Mouse (Mus musculus): Measurements from ENCODE around the gene Pias1. TPM values are rescaled to one million over a fixed set of nuclear protein-coding genes. Genes with fewer than 3 reads are reported as not detected.

Gene Pias1
- polyA plus RNA-seq, 1 experiment from 2014 or later, result 74.4 TPM

DNA sequence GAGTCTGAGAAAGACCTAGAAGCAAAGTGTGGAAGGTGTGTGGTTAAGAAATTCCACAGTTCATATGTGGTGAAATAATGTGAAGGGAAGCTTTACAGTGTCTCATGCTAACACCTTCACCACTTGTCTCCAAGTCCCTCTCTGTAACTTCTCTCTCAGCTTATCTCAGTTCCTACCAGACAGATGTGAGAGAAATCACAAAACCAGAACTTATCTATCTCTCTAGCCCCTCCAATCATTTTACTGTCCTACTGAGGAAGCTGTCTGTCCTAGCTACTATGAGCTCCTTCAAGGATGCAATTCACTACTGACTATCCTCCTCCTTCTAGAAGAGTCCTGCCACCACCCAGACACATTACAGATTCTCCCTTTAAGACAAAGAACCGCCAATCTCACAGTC is 70.7 kb downstream of the Pias1 start:
- H3K9me3 ChIP-seq (ENCODE audit: low read depth, low read length), result peaks cover 5% of the 10 kb centered on the region
- no peak for ATAC-seq (ENCODE audit: insufficient read depth)
- H3K27ac ChIP-seq (ENCODE audit: low read depth), result no peak overlapping the region
- H3K4me3 ChIP-seq (ENCODE audit: low read depth, low read length), result no peak overlapping the region
- peaks cover 43% of the 10 kb centered on the region for H3K36me3 ChIP-seq (ENCODE audit: insufficient read depth)
- 94% methylated on average over 1 of the region's 1 CpGs for WGBS
- H3K4me1 ChIP-seq (ENCODE audit: insufficient read depth), result no peaks in the 10 kb centered on the region
- no peaks in the 10 kb centered on the region for H3K27me3 ChIP-seq (ENCODE audit: insufficient read depth, low read length)
- H3K9ac ChIP-seq, result no peak overlapping the region
- DNase-seq, result no peak
- no peak overlapping the region for H3K4me2 ChIP-seq
- no peak for TF ChIP-seq CTCF (IDR thresholded peaks at IDR 0.05; ENCODE audit: low read depth)

DNA sequence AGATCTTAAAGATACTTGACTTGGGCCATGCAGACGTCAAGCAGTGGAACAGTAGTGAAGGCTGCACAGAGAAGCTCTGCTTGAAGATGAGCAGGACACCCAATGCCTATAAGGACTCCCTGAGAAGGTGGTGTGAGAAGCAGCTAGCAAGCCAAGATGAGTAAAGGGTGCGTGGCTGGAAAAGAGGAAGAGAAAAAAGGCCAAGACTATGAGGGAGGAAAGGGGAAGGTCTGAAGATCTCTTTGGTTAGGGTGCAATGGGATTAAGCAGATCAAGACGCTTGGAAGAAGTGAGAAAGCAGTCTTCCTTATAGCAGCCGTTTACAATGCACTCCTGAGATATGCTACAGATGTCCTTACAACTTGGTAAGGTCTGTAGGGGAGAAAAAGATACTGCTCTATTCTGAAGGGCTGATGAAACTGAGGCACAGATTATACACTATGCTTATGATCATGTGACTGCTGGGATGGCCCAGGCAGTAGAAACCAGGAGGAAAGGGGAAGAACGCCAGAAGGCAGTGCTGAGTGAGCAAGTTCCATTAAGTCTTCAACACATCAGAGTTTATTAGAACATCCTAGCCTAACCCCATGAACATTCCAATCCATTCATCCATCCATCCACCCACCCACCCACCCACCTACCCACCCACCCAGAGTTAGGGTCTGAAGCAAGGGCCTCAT is 74.2 kb downstream of the Pias1 start:
- Histone ChIP-seq H3K9ac (no peak overlapping the region), H3K27ac (ENCODE audit: low read depth) (no peak overlapping the region), H3K27me3 (ENCODE audit: insufficient read depth, low read length) (no peaks in the 10 kb centered on the region), H3K9me3 (ENCODE audit: low read depth, low read length) (peaks cover 5% of the 10 kb centered on the region), H3K4me3 (ENCODE audit: low read depth, low read length) (no peak overlapping the region), H3K4me1 (ENCODE audit: insufficient read depth) (no peaks in the 10 kb centered on the region), H3K4me2 (no peak overlapping the region), H3K36me3 (ENCODE audit: insufficient read depth) (peaks cover 48% of the 10 kb centered on the region)
- ATAC-seq (ENCODE audit: insufficient read depth), result no peak
- TF ChIP-seq CTCF (IDR thresholded peaks at IDR 0.05; ENCODE audit: low read depth), result no peak
- 83% methylated on average over 5 of the region's 5 CpGs for WGBS
- DNase-seq, result no peak

DNA sequence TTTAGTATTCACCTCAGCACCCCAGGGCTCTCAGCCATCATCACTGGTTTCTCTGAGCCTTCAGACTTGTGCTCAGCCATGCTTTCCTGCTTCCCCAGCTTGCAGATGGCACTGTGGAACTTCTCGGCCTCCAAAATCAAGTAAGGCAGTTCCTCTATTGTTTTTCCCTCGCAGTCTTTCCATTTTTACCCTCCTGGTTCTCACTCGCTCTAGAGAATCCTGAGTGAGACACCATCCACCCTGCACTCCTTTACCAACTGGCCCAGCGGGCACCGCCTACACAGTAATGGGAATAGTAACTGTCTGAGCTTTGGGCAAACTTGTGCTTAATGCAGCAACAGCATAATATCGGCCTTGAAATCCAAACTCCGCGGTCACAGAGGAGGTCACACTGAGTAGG is 82.7 kb downstream of the Pias1 start:
- Histone ChIP-seq H3K36me3 (ENCODE audit: insufficient read depth) (peaks cover 41% of the 10 kb centered on the region), H3K4me1 (ENCODE audit: insufficient read depth) (no peaks in the 10 kb centered on the region), H3K4me3 (ENCODE audit: low read depth, low read length) (no peak overlapping the region), H3K27me3 (ENCODE audit: insufficient read depth, low read length) (no peaks in the 10 kb centered on the region), H3K9me3 (ENCODE audit: low read depth, low read length) (no peaks in the 10 kb centered on the region), H3K9ac (no peak overlapping the region), H3K4me2 (no peak overlapping the region), H3K27ac (ENCODE audit: low read depth) (no peak overlapping the region)
- WGBS, result 92% methylated on average over 8 of the region's 8 CpGs
- no peak for ATAC-seq (ENCODE audit: insufficient read depth)
- no peak for TF ChIP-seq CTCF (IDR thresholded peaks at IDR 0.05; ENCODE audit: low read depth)
- DNase-seq, result no peak

DNA sequence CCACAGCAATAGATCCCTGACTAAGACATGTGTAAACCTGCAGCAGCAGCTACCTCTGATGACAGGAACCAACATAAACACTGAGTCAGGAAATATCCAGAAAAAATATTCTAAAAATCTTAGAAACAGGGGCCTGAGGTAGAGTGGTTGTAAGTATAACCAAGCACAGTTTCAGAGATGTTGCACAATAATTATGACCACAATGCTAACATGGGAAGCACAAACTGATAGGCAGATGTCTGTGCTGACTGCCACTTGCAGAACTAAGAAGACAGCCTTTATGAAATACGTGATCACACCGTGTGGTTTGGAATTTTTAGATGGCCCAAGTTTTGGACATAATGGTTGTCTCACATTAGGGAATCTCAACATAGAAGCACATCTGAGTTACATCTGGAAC is 83.9 kb downstream of the Pias1 start:
- Histone ChIP-seq H3K27ac (ENCODE audit: low read depth) (no peak overlapping the region), H3K9me3 (ENCODE audit: low read depth, low read length) (no peaks in the 10 kb centered on the region), H3K4me1 (ENCODE audit: insufficient read depth) (no peaks in the 10 kb centered on the region), H3K4me3 (ENCODE audit: low read depth, low read length) (no peak overlapping the region), H3K27me3 (ENCODE audit: insufficient read depth, low read length) (no peaks in the 10 kb centered on the region), H3K9ac (no peak overlapping the region), H3K4me2 (no peak overlapping the region), H3K36me3 (ENCODE audit: insufficient read depth) (peaks cover 36% of the 10 kb centered on the region)
- no peak for ATAC-seq (ENCODE audit: insufficient read depth)
- DNase-seq, result no peak
- no peak for TF ChIP-seq CTCF (IDR thresholded peaks at IDR 0.05; ENCODE audit: low read depth)
- WGBS, result 99% methylated on average over 2 of the region's 2 CpGs

DNA sequence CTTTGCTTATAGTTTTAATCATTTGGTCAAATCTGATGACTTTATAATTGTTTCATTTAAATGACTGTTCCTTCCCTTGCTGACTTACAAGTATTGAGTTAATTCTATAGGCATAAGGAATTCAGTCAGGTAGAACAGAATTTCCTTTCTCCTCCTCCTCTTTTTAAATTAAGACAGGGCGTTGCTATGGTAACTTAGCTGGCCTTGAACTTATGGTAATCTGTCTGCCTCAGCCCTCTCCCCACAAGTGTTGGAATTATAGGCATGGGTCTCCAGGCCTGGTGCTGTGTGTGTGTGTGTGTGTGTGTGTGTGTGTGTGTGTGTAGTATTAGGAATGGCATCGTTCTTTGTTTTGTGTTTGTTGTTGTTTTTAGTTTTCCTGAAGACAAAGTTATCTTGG is 86.0 kb downstream of the Pias1 start:
- DNase-seq, result no peak
- H3K27ac ChIP-seq (ENCODE audit: low read depth), result no peak overlapping the region
- H3K9me3 ChIP-seq (ENCODE audit: low read depth, low read length), result no peaks in the 10 kb centered on the region
- H3K9ac ChIP-seq, result no peak overlapping the region
- H3K4me2 ChIP-seq, result no peak overlapping the region
- peaks cover 41% of the 10 kb centered on the region for H3K36me3 ChIP-seq (ENCODE audit: insufficient read depth)
- no peak for ATAC-seq (ENCODE audit: insufficient read depth)
- WGBS, result 91% methylated on average over 2 of the region's 2 CpGs
- H3K4me1 ChIP-seq (ENCODE audit: insufficient read depth), result no peaks in the 10 kb centered on the region
- no peak for TF ChIP-seq CTCF (IDR thresholded peaks at IDR 0.05; ENCODE audit: low read depth)
- no peaks in the 10 kb centered on the region for H3K27me3 ChIP-seq (ENCODE audit: insufficient read depth, low read length)
- H3K4me3 ChIP-seq (ENCODE audit: low read depth, low read length), result no peak overlapping the region

- DNase-seq, result no peak
- H3K4me1 ChIP-seq (ENCODE audit: insufficient read depth), result no peaks in the 10 kb centered on the region
- no peak overlapping the region for H3K27ac ChIP-seq (ENCODE audit: low read depth)
- H3K4me3 ChIP-seq (ENCODE audit: low read depth, low read length), result no peak overlapping the region
- no peaks in the 10 kb centered on the region for H3K9me3 ChIP-seq (ENCODE audit: low read depth, low read length)
- peaks cover 61% of the 10 kb centered on the region for H3K36me3 ChIP-seq (ENCODE audit: insufficient read depth)
- H3K4me2 ChIP-seq, result no peak overlapping the region
- H3K27me3 ChIP-seq (ENCODE audit: insufficient read depth, low read length), result no peaks in the 10 kb centered on the region
- no peak for ATAC-seq (ENCODE audit: insufficient read depth)
- no peak overlapping the region for H3K9ac ChIP-seq
- 79% methylated on average over 1 of the region's 1 CpGs for WGBS
- TF ChIP-seq CTCF (IDR thresholded peaks at IDR 0.05; ENCODE audit: low read depth), result no peak
Observed at GRCm38 (mm10) chr9:62894486-62894885, 93.2 kb downstream of the Pias1 start.

DNA sequence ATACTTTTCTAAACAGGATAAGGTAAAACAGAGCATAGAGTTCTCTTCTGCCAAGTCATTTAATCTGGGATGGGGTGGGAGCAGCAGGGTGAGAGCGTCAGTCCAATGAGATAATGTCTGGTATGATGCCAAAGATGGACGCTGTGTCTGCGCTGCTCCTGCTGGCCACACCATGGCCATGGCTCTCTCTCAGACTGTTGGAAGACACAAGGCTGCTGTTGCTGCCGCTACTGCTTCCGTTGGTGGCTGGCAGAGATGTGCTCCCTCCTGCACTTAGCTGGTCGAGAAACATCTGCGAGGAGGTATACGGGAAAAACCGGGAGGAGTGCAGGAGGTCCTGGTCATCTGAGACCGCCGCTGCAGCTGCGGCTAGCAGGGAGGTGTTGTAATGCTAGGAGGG is 105.9 kb downstream of the Pias1 start:
- ATAC-seq (ENCODE audit: insufficient read depth) (peak; percentile 93), DNase-seq (peak; percentile 91)
- WGBS, result 38% methylated on average over 12 of the region's 12 CpGs
- no peak overlapping the region for H3K9ac ChIP-seq
- H3K4me3 ChIP-seq (ENCODE audit: low read depth, low read length), result no peak overlapping the region
- H3K27me3 ChIP-seq (ENCODE audit: insufficient read depth, low read length), result no peaks in the 10 kb centered on the region
- peak; percentile 44 for TF ChIP-seq CTCF (IDR thresholded peaks at IDR 0.05; ENCODE audit: low read depth)
- peak overlapping the region; percentile 51; the same call in 1 of the 2 replicates for H3K27ac ChIP-seq (ENCODE audit: low read depth)
- peak overlapping the region; percentile 34; the same call in 1 of the 2 replicates for H3K4me2 ChIP-seq
- H3K9me3 ChIP-seq (ENCODE audit: low read depth, low read length), result no peaks in the 10 kb centered on the region
- H3K4me1 ChIP-seq (ENCODE audit: insufficient read depth), result no peaks in the 10 kb centered on the region; the same call in 1 of the 2 replicates
- peaks cover 59% of the 10 kb centered on the region for H3K36me3 ChIP-seq (ENCODE audit: insufficient read depth)

All from lung, embryonic 14.5 days (tissue).